Comparison of ENCODE assay signal across 19 mouse cellular contexts in genomic region chr8:61362301-61362913, GRCm38 (mm10).
DNase-seq lines count a peak whose midpoint lies in the region; ATAC-seq lines count a peak whose summit lies in the region.
"Had no signal": no experiment of that assay in that cellular context is flagged by ENCODE, and none has a peak within 500 bp of the region (broad histone marks: within the 10 kb centered on the region; RNA-seq: fewer than 3 reads in every experiment).

No protein-coding gene starts in this region.

- H3K4me1 ChIP-seq in hindbrain, embryonic 15.5 days (replicated peaks) = peaks cover 11% of the 10 kb centered on the region
- H3K4me1 ChIP-seq in hindbrain, embryonic 10.5 days (replicated peaks) = peaks cover 22% of the 10 kb centered on the region
- no peaks in the 10 kb centered on the region; the same call in 1 of the 2 replicates for H3K4me1 ChIP-seq in midbrain, embryonic 16.5 days (ENCODE audit: control insufficient read depth, insufficient read depth, low read length)
- H3K4me1 ChIP-seq in midbrain, embryonic 11.5 days (ENCODE audit: control insufficient read depth, insufficient read depth, low read length) = peaks cover 3% of the 10 kb centered on the region; the same call in 1 of the 2 replicates
- H3K4me1 ChIP-seq: liver, embryonic 13.5 days had no signal

- no peaks in the 10 kb centered on the region for H3K9me3 ChIP-seq in hindbrain, embryonic 15.5 days
- H3K9me3 ChIP-seq in hindbrain, embryonic 10.5 days = no peaks in the 10 kb centered on the region
- H3K9me3 ChIP-seq in midbrain, embryonic 16.5 days (replicated peaks; ENCODE audit: control insufficient read depth, low read length, poor library complexity, severe bottlenecking) = no peaks in the 10 kb centered on the region
- H3K9me3 ChIP-seq in midbrain, embryonic 11.5 days (ENCODE audit: control insufficient read depth, low read length) = no peaks in the 10 kb centered on the region
- H3K9me3 ChIP-seq: liver, embryonic 13.5 days; neural tube, embryonic 12.5 days had no signal

- no peak overlapping the region for H3K4me2 ChIP-seq in hindbrain, embryonic 15.5 days
- no peak overlapping the region for H3K4me2 ChIP-seq in midbrain, embryonic 16.5 days (ENCODE audit: low read length)
- H3K4me2 ChIP-seq in midbrain, embryonic 11.5 days = no peak overlapping the region
- H3K4me2 ChIP-seq: liver, embryonic 13.5 days; neural tube, embryonic 12.5 days had no signal

- H3K4me3 ChIP-seq in hindbrain, embryonic 15.5 days = no peak overlapping the region
- H3K4me3 ChIP-seq in hindbrain, embryonic 10.5 days = no peak overlapping the region
- no peak overlapping the region for H3K4me3 ChIP-seq in midbrain, embryonic 16.5 days (ENCODE audit: low read depth, low read length)
- H3K4me3 ChIP-seq in midbrain, embryonic 11.5 days (ENCODE audit: low read depth, low read length) = no peak overlapping the region
- H3K4me3 ChIP-seq: erythroblast, embryonic 14.5 days; left cerebral cortex, adult 2 months; liver, embryonic 13.5 days; neural tube, embryonic 12.5 days had no signal

- peaks cover 9% of the 10 kb centered on the region; the same call in 1 of the 2 replicates for H3K36me3 ChIP-seq in hindbrain, embryonic 15.5 days
- peaks cover 59% of the 10 kb centered on the region for H3K36me3 ChIP-seq in hindbrain, embryonic 10.5 days
- H3K36me3 ChIP-seq in midbrain, embryonic 16.5 days (ENCODE audit: control insufficient read depth, insufficient read depth, low read length) = 0 out of 2 replicates have a peak, but pooled peaks cover 6% of the 10 kb centered on the region
- H3K36me3 ChIP-seq in midbrain, embryonic 11.5 days (ENCODE audit: control insufficient read depth, insufficient read depth, low read length) = no peaks in the 10 kb centered on the region; the same call in 1 of the 2 replicates
- H3K36me3 ChIP-seq: liver, embryonic 13.5 days had no signal

- ATAC-seq in hindbrain, embryonic 15.5 days (ENCODE audit: low FRiP score, low read depth) = peak; percentile 47; the same call in 1 of the 2 replicates
- peak; percentile 29; the same call in 1 of the 2 replicates for ATAC-seq in midbrain, embryonic 16.5 days
- ATAC-seq in midbrain, embryonic 11.5 days (ENCODE audit: low FRiP score) = no peak
- ATAC-seq: activated CD4-positive, CD25-positive, alpha-beta regulatory T cell, adult 4 months; hindbrain, embryonic 16.5 days; intestine, postnatal 0 days; Patski had no signal

- H3K27me3 ChIP-seq in hindbrain, embryonic 15.5 days = no peaks in the 10 kb centered on the region
- no peaks in the 10 kb centered on the region for H3K27me3 ChIP-seq in hindbrain, embryonic 10.5 days (ENCODE audit: insufficient read depth, poor library complexity, severe bottlenecking)
- no peaks in the 10 kb centered on the region for H3K27me3 ChIP-seq in midbrain, embryonic 16.5 days (ENCODE audit: control insufficient read depth, insufficient read depth, low read depth, low read length)
- H3K27me3 ChIP-seq in midbrain, embryonic 11.5 days (ENCODE audit: control insufficient read depth, insufficient read depth, low read length) = no peaks in the 10 kb centered on the region
- H3K27me3 ChIP-seq: liver, embryonic 13.5 days; neural tube, embryonic 12.5 days; Patski had no signal

- H3K9ac ChIP-seq in hindbrain, embryonic 15.5 days = no peak overlapping the region
- H3K9ac ChIP-seq in midbrain, embryonic 16.5 days (ENCODE audit: low read depth, low read length) = no peak overlapping the region
- H3K9ac ChIP-seq in midbrain, embryonic 11.5 days (ENCODE audit: low read length) = no peak overlapping the region
- H3K9ac ChIP-seq: liver, embryonic 13.5 days; neural tube, embryonic 12.5 days had no signal

- DNase-seq in hindbrain, embryonic 10.5 days (ENCODE audit: low spot score) = no peak
- no peak for DNase-seq in midbrain, embryonic 11.5 days (ENCODE audit: low spot score, missing footprints)
- DNase-seq in thymus, adult 18-20 months = peak; percentile 45 to 67
- peak; percentile 53 to 77 for DNase-seq in thymus, postnatal 36 days
- DNase-seq in urinary bladder, postnatal 14 days (ENCODE audit: low spot score) = no peak
- DNase-seq: adrenal gland, postnatal 25 days; cerebellum, adult 8-10 months; gastrocnemius, postnatal 25 days; heart, postnatal 14 days; liver, embryonic 13.5 days had no signal

- no peak overlapping the region for H3K27ac ChIP-seq in hindbrain, embryonic 15.5 days (replicated peaks)
- no peak overlapping the region for H3K27ac ChIP-seq in hindbrain, embryonic 10.5 days
- H3K27ac ChIP-seq in midbrain, embryonic 16.5 days (ENCODE audit: low read length) = no peak overlapping the region
- H3K27ac ChIP-seq in midbrain, embryonic 11.5 days (ENCODE audit: low read depth, low read length) = no peak overlapping the region
- H3K27ac ChIP-seq: left cerebral cortex, adult 2 months; liver, embryonic 13.5 days; neural tube, embryonic 12.5 days had no signal

- 81% methylated on average over 9 of the region's 9 CpGs for WGBS in hindbrain, embryonic 15.5 days
- WGBS in hindbrain, embryonic 10.5 days = 88% methylated on average over 9 of the region's 9 CpGs
- WGBS in midbrain, embryonic 16.5 days = 68% methylated on average over 9 of the region's 9 CpGs
- WGBS in midbrain, embryonic 11.5 days = 86% methylated on average over 9 of the region's 9 CpGs

Comparison
In these comparisons a context has a peak if more than half of its experiments do, and no peak if none do; other contexts are left out.
1. DNase-seq: peak in thymus, adult 18-20 months (2 of 2) and thymus, postnatal 36 days (2 of 2); none in hindbrain, embryonic 10.5 days (single experiment), midbrain, embryonic 11.5 days (single experiment) and urinary bladder, postnatal 14 days (single experiment).